Mouse (Mus musculus) gonadal fat pad, adult 2 months (tissue): Measurements from ENCODE around the gene Nr6a1. TPM values are rescaled to one million over a fixed set of nuclear protein-coding genes. Genes with fewer than 3 reads are reported as not detected.
A peak's percentile ranks its signal among the peaks of the same experiment; 100 is the strongest.

Experiments
- DNase-seq: peaks from one replicate; pipeline ENCODE4 v3.0.0-alpha.2; 2012; ENCODE audit warnings: low read depth
- polyA plus RNA-seq: library from polyadenylated mRNA; depleted of rRNA; stranded (reverse); fragments of >200 nt; gene quantifications from 2 replicates; pipeline ENCODE4 v1.2.3, GENCODE M21; 2012

The Nr6a1 gene
- polyA plus RNA-seq, 1 experiment = 6.8 TPM

DNA sequence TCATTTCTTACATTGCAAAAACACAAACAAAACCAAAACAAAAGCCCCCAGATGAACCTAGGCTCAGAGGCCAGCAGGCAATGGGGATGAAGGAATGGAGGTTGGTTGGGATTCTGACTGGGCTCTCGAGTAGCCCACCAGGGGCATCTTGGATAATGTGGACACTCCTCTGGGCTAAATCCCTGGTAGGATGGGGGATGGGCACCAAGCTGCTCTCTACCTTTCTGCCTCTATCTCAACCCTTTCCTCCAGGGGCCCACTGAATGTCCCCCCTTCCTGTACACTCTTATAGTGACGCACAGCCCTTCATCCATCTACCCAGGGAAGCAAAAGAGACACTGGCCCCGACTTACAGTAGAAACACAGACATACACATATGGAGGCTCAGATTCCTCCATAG lies 213.9 kb downstream of the Nr6a1 start:
- no peak for DNase-seq

DNA sequence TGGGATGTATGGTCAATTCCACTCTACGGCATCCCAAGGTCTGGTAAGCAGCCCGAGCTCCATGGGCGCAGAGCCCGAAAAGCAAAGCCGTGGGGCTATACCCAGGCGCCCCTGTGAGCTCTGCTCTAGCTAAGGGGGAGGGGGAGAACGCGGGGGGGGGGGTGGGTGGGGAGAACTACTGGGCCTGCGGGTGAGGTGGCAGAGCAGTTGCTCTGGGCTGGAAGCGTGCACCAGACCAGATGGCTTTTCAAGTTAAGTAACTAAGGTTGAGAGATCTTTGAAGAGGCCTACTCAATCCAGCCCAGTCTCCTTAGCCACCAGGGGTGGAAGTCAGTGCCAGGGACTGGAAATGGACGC lies 214.7 kb downstream of the Nr6a1 start:
- DNase-seq = no peak

DNA sequence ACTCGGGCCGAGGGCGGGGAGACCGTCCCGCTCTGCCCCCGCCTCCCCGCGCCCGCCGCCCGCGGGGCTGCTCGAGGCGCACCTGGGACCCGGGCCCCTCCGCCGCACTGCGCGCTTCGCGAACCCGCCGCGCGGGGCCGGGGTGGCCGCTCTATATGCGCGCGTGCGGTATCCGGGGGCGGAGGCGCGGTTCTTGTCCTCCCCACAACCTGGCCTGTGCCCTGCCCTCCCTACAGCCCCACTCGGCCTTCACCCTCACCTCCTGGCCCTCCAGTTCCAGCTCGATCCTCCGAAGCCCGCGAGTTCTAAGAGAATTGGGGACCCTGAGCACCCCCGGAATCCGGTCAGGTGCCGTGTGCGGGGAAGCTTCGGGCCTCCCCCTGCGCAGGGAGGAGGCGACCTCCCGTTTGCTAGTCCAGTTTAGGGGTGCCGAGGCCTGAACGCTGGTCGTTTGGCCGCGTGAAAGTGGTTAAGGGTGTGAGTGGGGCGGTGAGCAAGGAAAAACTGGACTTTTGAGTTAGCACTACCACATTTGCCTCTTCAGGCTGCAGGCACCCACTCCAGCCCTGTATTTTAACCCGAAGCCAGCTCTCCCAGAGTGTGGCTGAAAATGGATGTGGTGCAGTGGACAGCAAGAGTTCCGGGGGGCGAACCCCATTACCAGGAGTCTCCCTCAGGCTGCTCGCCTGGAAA lies 215.3 kb downstream of the Nr6a1 start:
- DNase-seq = no peak

DNA sequence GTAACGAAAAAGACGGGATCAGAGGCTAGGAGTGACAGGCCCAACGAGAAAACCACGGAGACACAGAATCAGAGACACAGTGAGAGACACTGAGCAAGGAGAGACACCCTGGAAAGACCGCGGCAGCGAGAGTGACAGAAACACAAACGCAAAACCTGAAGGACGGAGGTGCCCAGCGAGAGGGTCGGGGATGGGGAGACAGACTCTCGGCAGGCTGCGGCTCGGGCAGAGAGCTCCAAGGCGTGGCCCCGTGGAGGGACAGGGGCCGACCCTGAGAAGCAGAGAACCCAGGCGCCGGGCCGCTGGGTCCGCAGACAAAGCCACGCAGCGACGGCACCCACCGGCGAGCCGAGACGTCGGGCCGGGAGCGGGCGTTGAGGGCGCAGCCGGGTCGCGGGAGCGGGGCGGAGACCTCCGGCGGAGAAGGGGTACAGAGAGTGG lies 216.0 kb downstream of the Nr6a1 start:
- no peak for DNase-seq

DNA sequence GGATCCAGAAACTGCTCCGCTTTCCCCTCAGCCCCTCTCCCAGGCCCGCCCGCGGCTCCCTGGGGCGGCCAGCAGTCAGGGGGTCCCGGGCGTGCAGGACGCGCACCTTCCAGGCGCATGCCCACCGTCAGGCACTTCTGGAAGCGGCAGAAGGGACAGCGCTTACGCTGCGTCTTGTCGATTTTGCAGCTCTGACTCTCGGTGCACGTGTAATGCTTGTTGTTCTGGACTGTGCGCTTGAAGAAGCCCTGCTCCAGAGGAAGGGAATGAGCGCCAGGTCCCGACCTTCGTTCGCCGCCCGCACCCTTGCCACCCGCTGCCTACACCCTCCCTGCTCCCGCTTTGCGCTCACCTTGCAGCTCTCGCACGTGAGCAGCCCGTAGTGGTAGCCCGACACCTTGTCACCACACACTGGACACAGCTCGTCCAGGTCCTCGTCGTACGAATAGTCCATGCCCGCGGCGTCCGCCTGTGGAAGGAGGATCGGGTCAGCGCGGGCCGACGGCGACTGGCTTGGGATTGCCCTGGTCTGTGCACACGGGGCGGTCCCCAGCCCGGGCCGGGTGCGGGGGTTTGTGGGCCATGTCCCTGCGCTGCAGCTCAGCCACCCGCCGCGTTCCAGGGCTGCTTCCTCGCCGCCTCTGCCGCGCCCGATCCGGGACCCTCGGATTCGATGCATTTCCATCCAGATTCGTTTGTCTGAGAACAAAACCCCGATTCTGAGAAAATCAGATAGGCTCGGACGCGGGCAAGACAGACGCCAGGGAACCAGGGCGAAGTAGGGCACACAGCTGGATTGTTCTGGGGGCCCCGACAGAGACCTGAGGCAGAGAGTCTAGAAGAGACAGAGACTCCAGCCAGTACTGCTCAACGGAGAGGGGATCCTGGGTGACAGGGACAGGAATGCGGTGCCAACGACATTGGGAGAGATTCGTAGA lies 216.9 kb downstream of the Nr6a1 start:
- DNase-seq = no peak

DNA sequence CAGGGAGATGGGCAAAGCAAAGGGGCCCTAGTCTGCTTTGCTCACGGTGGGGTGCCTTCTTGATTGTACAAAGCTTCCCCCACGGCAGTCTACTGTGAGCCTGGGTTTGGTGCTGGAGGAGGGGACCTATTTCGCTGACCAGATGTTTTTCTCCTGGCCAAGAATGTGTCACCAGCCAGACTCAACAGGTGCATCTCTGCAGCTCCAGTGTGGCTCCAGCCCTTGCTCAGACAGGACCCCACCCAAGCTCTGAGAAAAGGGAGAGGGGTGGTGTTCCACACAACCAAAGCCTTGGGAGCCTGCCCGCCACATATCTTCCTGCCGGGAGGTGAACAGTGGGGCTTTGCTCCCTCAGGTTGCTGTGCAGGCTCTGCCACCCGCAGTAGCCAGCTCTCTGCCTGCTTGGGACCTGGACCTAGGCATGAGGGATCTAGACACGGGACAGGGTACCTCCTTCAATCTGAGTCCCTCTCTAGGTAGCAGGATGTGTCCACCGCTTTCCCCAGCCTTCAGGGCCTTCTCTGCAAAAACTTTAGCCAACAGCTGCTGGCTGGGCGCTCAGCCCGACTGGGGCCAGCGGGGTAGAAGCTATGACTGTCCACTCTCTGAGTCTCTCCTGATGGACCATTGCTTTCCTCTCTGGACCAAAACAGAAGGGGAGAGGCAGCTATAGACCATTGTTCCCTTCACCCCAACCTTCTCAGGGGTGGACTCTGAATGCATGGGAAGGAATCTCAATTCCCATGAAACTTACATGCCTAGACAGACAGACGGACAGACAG lies 218.4 kb downstream of the Nr6a1 start:
- no peak for DNase-seq

DNA sequence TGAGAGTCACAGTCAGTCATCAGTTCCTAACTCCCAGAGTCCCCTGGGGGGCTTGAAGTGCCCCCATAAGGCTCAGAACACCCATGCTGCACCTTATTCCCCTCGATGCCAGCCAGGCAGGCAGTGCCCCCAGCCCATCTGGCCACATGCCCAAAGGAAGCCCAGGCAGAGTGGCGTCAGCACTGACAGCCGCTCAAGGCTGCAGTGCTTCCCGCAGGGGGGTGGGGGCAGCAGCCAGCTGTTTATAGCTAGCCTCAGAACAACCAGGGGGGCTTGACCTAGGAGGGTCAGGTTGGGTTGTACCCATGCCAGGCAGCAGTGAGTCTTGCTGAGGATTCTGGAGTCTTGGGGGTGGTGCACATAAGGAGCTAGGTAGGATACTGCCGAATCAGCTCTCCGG lies 220.8 kb downstream of the Nr6a1 start:
- DNase-seq = no peak

DNA sequence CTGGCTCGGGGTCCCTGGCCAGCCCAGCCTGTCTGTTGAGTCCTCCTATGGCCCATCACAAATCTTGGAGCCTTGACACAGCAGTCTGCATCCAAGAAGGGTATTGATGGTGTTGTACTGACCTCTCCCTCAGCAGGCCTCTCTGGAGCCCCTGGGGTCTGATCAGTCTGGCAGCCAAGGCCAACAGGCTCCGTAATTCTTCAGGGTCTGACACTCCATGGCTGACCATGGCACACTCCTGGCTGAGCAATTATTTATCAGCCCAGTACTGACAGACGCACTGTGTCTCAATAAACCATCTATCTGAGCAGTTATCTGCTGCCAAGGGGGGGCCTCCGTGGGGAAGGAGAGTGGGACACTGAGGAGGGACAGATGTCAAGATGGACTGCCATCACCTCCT lies 222.5 kb downstream of the Nr6a1 start:
- no peak for DNase-seq

DNA sequence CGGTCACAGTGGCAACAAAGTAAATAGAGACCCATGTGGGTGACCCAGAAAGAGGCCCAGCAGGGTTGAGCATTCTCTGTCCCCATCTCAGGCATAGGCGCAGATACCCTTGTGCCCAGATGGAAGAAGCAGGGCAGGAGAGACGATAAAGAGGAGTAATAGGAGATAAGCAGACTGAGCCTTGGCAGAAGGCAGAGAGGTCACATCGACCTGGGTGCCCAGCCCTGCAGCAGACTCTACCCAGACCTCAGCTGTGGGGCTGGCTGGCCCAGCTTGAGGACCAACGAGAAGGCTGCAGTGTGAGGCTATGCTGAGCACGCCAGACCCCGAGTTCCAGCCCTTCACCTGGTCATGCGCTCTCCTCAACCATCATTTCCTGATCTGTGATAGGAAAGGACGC lies 223.2 kb downstream of the Nr6a1 start:
- no peak for DNase-seq

DNA sequence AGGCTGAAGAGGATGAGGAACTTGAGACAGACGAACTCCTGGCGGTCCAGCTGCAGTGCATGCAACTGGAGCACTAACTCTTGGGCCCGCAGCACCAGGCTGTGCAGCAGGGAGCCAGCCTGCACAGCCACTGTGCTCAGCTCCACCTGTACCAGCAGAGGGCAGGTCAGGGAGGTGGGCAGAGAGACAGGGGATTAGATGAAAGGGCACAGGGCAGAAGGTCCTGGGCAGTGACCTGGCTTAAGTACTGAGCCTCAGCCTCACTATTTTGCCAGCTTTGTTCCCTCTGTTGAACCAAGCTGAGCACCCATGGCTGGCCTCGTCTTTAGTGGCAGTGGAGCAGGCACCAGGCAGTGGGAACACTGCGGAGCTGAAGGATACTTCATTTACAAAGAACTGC lies 227.3 kb downstream of the Nr6a1 start:
- no peak for DNase-seq

DNA sequence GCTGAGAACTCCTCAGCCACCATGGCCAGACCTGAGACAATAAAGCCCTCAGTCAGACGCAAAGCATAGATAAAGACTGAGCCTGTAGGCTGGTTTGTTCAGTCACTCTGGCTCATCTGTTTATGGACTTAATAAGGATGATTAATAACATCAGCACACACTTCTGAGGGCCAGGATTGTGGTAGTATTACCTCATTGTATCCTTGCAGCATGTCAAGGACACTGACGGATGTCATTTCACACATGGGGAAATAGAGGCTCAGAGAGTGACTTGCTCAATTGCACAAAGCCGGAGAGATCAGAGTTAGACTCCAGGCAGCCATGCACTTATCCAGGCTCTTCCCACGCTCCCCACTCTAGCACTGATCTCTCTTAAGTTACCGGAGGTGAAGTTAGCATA lies 228.9 kb downstream of the Nr6a1 start:
- DNase-seq = peak; percentile 36

DNA sequence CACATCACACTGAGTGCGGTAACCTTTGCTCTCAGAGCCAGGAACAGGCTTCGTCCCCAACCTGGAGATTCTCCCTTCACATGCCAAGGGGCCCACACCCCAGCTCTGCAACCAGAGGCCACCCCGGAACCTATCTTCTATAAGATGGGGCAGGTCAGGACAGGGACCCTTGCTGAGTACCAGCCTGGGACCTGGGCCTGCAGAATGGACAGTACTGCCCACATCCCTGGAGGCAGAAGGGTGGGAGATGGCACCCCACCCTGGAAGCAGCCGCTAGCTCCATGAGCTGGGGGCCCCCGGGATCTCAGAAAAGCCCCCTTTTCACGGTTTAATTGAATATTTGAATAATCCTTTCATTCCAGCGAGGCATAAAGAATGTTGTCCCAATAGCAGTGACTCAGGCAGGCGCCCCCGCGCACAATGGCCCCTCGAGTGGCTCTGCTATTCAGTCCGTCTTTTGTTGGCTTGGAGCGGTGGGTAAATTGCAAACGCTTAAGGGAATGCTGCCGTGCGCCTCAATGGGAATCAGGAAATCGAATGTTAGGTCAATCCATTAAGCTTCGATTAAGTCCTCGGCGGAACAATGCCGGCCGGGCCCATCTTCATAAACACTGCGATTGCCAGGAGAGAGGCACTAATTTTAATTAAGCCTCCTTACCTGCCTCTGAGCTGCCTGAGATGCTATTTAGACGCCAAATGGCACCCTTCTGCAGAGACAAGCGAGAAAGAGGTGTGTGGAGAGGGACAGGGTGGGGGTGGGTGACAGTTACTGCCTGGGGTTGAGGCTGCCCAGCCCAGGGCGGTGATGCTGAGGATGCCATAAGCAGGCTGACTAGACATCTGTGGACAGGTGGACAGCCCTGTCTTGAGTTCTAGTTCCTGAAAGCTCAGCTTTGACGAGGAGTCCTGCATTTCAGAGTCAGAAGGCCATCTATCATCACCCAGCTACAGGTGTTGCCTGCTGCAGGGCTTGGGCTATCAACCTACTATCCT lies 230.1 kb downstream of the Nr6a1 start:
- no peak for DNase-seq

DNA sequence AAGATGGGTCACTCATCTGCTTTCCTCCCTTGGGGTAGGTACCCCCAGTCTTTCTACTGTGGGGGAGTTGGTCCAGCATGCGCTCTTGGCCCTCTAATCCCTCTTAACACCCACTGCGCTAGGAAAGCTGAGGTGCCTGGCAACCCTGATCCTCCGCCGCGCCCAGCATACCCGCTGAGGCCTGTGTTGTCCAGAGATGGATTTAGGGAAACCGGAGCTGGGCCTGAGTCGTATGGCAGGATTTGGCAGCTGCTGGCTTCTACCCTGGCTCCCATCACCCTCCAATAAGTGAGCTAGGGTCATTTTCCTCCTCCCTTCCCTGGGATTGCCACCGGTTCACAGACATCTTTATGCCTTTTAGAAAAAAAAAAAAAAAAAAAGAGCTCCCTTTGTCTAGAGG lies 231.7 kb downstream of the Nr6a1 start:
- no peak for DNase-seq

DNA sequence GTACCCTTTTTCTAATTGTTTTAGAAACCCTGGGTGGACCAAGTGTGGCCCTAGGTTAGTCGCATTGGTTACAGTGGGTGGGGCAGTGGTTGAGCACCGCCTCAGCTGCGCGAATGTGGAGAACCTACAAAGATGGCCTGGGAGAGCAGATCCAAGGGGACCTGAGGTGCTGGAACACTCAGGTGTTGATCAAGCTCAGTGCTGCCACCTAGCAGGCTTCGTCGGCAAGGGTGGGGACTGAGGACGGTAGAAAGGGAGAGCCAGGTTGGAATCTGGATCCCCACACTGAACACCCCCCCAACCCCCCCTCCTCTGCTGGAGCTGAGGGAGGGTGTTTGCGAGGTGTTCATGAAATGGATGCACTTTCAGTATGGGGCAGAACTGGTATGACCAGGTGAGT lies 235.9 kb downstream of the Nr6a1 start:
- no peak for DNase-seq

DNA sequence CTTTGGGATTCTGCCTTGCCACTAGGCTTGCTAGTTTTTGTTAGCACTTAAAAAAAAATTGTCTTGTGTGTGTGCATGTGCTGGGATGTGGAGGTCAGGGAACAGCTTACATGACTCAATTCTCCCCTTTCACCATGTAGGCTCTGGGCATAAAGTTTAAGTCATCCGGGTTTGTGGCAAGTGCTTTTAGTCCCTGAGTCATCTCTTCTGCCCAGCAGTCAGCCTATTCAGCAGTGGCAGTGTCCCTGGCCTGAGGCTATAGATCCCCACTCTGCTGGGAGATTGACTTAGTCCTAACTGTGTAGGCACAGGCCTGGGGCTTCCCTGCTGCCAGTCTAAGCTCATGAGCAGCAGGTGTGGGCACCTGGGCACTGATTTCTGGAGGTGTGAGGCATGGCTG lies 237.6 kb downstream of the Nr6a1 start:
- no peak for DNase-seq

DNA sequence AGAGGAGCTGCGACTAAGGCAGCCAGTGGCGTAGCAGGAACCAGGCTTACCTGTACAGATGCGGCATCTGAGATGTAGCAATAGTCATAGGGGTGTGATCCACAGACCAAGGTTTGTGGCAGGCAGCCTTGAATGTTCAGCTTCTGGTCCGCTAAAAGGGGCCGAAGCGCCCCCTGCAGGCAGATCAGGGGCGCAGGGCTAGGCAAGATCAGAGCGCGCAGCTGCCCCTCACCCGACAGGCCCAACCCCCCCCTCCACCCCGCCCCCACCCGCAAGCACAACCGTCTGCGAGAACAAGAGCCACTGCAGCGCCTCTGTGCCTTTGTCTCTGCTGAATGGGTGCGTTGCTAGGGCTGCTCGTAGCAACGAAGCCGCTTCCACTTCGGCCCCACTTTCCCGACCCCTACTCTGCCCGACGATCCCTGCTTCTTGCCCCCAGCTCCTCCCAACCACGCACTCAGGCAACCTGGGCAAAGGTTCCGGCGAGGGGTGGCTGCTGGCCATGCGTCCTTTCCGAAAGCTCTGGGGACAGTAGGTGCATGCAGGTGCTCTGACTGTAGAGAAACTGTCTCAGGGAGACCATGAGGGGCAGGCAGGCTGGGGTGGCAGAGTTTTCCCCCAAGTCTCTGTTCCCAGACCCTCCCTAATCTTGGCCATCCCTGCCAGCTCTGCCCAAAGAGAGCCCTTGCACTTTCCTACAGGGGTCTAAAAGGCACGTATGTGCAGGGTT lies 238.5 kb downstream of the Nr6a1 start:
- DNase-seq = no peak

DNA sequence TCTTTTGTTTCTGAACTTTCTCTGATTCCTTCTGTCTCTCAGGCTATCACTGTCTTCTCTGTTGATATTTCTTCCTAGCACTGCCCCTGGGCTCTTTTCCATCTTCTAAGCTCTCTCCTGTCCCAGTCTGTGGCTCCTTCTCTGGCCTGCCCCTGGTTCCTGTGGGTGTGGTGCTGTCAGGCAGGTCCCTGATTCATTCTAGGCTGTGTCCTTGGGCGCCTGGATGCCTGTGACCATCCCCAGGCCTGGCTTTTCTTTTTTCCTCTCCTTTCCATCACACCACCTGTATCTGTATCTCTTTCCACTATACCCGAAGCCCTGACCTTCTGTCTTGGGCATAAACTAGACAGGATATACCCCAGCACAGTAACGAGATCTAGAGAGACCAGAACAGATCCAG lies 241.7 kb downstream of the Nr6a1 start:
- DNase-seq = no peak

DNA sequence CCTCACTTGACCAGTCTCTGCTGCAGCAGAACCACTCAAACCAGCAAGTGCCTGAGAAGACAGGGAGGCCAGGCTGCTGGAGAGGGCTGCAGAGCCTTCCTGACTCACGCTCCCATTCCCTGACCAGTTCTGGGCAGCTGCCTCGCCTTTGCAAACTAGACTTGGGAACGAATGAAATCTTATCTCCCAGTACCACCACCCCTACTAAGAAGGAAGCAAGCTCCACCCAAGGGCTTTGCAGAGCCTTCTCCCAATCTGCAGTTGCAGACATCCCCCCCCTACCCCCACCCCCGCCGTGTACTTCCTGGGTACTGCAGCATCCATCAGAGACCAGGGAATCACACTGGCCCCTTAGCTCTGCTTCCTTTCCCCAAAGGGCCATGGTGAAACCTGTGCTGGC lies 244.4 kb downstream of the Nr6a1 start:
- no peak for DNase-seq

DNA sequence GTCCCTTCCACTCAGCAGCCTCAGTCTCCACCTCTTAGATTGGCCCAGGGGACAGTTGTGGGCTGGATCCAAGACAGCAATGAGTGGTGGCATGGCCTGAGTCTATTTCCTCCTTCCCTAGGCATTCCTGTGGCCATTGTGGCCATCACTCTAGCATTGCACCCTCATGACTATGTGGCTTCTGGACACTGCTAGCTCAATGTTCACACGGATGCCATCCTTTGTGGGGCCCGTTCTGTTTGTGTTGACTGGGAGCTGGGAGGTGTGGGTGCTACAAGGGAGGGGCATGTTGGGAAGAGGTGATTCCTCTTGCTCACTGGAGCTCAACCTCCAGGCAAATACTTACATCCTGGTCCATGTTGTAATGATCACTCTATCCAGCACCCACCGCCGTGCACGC lies 245.3 kb downstream of the Nr6a1 start:
- DNase-seq = no peak

DNA sequence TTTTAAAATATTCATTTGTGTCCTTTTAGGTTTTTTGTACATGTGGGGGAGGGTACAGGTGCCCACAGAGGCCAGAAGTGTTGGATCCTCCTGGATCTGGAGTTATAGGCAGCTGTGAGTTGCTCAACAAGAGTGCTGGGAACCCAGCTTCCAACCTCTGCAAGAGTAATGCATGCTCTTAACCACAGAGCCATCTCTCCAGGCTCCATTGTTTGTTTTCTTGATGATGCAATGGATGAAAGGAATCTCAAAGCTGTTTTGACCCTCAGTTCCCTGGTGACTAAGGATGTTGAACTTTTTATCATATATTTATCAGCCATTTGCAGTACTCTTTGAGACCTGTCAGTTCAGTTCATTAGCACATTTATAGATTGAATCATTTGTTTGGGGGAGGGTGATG lies 248.5 kb downstream of the Nr6a1 start:
- DNase-seq = no peak
